ENCODE assay signal across 8 mouse cellular contexts in genomic region chr17:12915488-12915880, GRCm38 (mm10). TPM values are rescaled to one million over a fixed set of nuclear protein-coding genes. Genes with fewer than 3 reads are reported as not detected.
DNase-seq lines count a peak whose midpoint lies in the region; ATAC-seq and TF ChIP-seq lines count a peak whose summit lies in the region.

Tcp1 (plus strand) TSS chr17:12915701.

- ATAC-seq in hindbrain, postnatal 0 days, result peak; percentile 4; the same call in 1 of the 2 replicates
- ATAC-seq in liver, embryonic 15.5 days (ENCODE audit: insufficient read depth), result no peak
- no peak for ATAC-seq in stomach, embryonic 16.5 days (ENCODE audit: insufficient read depth, low FRiP score)

- H3K4me3 ChIP-seq in hindbrain, postnatal 0 days (ENCODE audit: low read length), result peak within 1 kb of the TSS; percentile 95
- peak within 1 kb of the TSS; percentile 98 for H3K4me3 ChIP-seq in liver, embryonic 15.5 days (replicated peaks)
- peak within 1 kb of the TSS; percentile 99 for H3K4me3 ChIP-seq in stomach, embryonic 16.5 days (replicated peaks; ENCODE audit: low read length)

- peak within 1 kb of the TSS; percentile 99 for H3K9ac ChIP-seq in hindbrain, postnatal 0 days (replicated peaks; ENCODE audit: low read length)
- peak within 1 kb of the TSS; percentile 97 for H3K9ac ChIP-seq in liver, embryonic 15.5 days
- peak within 1 kb of the TSS; percentile 99 for H3K9ac ChIP-seq in stomach, embryonic 16.5 days (ENCODE audit: low read length)

- no peak for TF ChIP-seq CTCF in brain, embryonic 14.5 days (IDR thresholded peaks at IDR 0.05; ENCODE audit: borderline replicate concordance, extremely low read depth, insufficient read depth, insufficient read length)
- TF ChIP-seq CTCF in hindbrain, postnatal 0 days (IDR thresholded peaks at IDR 0.05; ENCODE audit: low read depth), result no peak

- peak within 1 kb of the TSS; percentile 93 for H3K27ac ChIP-seq in hindbrain, postnatal 0 days
- peak within 1 kb of the TSS; percentile 93 for H3K27ac ChIP-seq in liver, embryonic 15.5 days (replicated peaks)
- peak within 1 kb of the TSS; percentile 95 for H3K27ac ChIP-seq in stomach, embryonic 16.5 days (ENCODE audit: low read length)

- H3K9me3 ChIP-seq in hindbrain, postnatal 0 days (ENCODE audit: low read length), result no peaks in the 10 kb centered on the region
- no peaks in the 10 kb centered on the region for H3K9me3 ChIP-seq in liver, embryonic 15.5 days (replicated peaks)
- no peaks in the 10 kb centered on the region for H3K9me3 ChIP-seq in stomach, embryonic 16.5 days (replicated peaks; ENCODE audit: control insufficient read depth, low read length)

- TF ChIP-seq POLR2A in brain, embryonic 14.5 days (IDR thresholded peaks at IDR 0.05; ENCODE audit: borderline replicate concordance, extremely low read depth, insufficient read depth, insufficient read length, poor library complexity, severe bottlenecking), result no peak

- H3K4me2 ChIP-seq in hindbrain, postnatal 0 days (ENCODE audit: low read depth, low read length), result peak within 1 kb of the TSS; percentile 94
- H3K4me2 ChIP-seq in liver, embryonic 15.5 days, result peak within 1 kb of the TSS; percentile 76
- peak within 1 kb of the TSS; percentile 81 for H3K4me2 ChIP-seq in stomach, embryonic 16.5 days (ENCODE audit: low read depth, low read length)

- peak; percentile 46 to 47 for DNase-seq in right cerebral cortex, postnatal 10 days (ENCODE audit: low spot score in 2 of 2)
- no peak for DNase-seq in right cerebral cortex, postnatal 4 days
- no peak for DNase-seq in brain, embryonic 14.5 days (ENCODE audit: low read depth)
- no peak for DNase-seq in gastrocnemius, adult 8-10 months (ENCODE audit: low spot score in 2 of 2)
- DNase-seq in hindbrain, postnatal 0 days (ENCODE audit: low spot score), result peak; percentile 4
- no peak for DNase-seq in frontal cortex, postnatal 25 days (ENCODE audit: low spot score in 2 of 2)

- 1% methylated on average over 18 of the region's 18 CpGs for WGBS in hindbrain, postnatal 0 days
- under 1% methylated on average over 18 of the region's 18 CpGs for WGBS in liver, embryonic 15.5 days (ENCODE audit: insufficient replicate concordance)
- WGBS in stomach, embryonic 16.5 days, result under 1% methylated on average over 18 of the region's 18 CpGs

- peaks cover 32% of the 10 kb centered on the region for H3K36me3 ChIP-seq in hindbrain, postnatal 0 days (ENCODE audit: insufficient read depth, low read length)
- H3K36me3 ChIP-seq in liver, embryonic 15.5 days (replicated peaks), result peaks cover 63% of the 10 kb centered on the region
- H3K36me3 ChIP-seq in stomach, embryonic 16.5 days (ENCODE audit: control insufficient read depth, insufficient read depth, low read length), result peaks cover 33% of the 10 kb centered on the region

- 0 out of 2 replicates have a peak, but pooled peaks cover 6% of the 10 kb centered on the region for H3K4me1 ChIP-seq in hindbrain, postnatal 0 days (ENCODE audit: insufficient read depth, low read length)
- H3K4me1 ChIP-seq in liver, embryonic 15.5 days (replicated peaks), result peaks cover 25% of the 10 kb centered on the region
- H3K4me1 ChIP-seq in stomach, embryonic 16.5 days (ENCODE audit: control insufficient read depth, insufficient read depth, low read length), result peaks cover 8% of the 10 kb centered on the region; the same call in 1 of the 2 replicates

- no peaks in the 10 kb centered on the region for H3K27me3 ChIP-seq in hindbrain, postnatal 0 days (ENCODE audit: insufficient read depth, low read length)
- no peaks in the 10 kb centered on the region for H3K27me3 ChIP-seq in liver, embryonic 15.5 days
- no peaks in the 10 kb centered on the region for H3K27me3 ChIP-seq in stomach, embryonic 16.5 days (ENCODE audit: control insufficient read depth, insufficient read depth, low read length)

RNA-seq across cellular contexts. Expression of gene Tcp1, which starts in this region (rescaled TPM):
- polyA plus RNA-seq in brain, embryonic 14.5 days (2012; rRNA removed), result 187 and 246 TPM in 2 replicates
- 100 to 1,000 TPM; 172 to 195 (median 176) TPM for total RNA-seq in gastrocnemius, adult 8-10 months (2022)
- total RNA-seq in hindbrain, postnatal 0 days (2014; rRNA removed), result 310 and 510 TPM in 2 replicates
- polyA plus RNA-seq in hindbrain, postnatal 0 days (2015; fragmentation: Nextera tagmentation; extraction: Ambion mirVana), result 350 TPM in 2 replicates
- 185 and 211 TPM in 2 replicates for polyA plus RNA-seq in liver, embryonic 15.5 days (2015; fragmentation: Nextera tagmentation; extraction: Ambion mirVana)
- polyA plus RNA-seq in stomach, embryonic 16.5 days (2015; fragmentation: Nextera tagmentation; extraction: Ambion mirVana), result 347 and 392 TPM in 2 replicates

Comparison
In these comparisons a context has a peak if more than half of its experiments do, and no peak if none do; other contexts are left out.
1. DNase-seq: peak in right cerebral cortex, postnatal 10 days (2 of 2) and hindbrain, postnatal 0 days (single experiment); none in right cerebral cortex, postnatal 4 days (single experiment), brain, embryonic 14.5 days (single experiment), gastrocnemius, adult 8-10 months (0 of 2) and frontal cortex, postnatal 25 days (0 of 2).
2. Peak in every context shown above with its lines, with median percentiles within 50 percentile points of each other: H3K27ac ChIP-seq, H3K4me2 ChIP-seq, H3K4me3 ChIP-seq and H3K9ac ChIP-seq.